Mouse (Mus musculus) liver, embryonic 14.5 days (tissue): ENCODE data around the gene Ppp1r12a.

ENCODE experiments used
- CTCF ChIP-seq: IDR thresholded peaks from 2 replicates; pipeline ENCODE4 v1.5.1; 2016; ENCODE audit warnings: antibody characterized with exemption, low read depth, control low read depth
- EP300 ChIP-seq: IDR thresholded peaks from 2 replicates; pipeline ENCODE4 v1.6.1; 2016; ENCODE audit warnings: antibody characterized with exemption, low read depth

DNA sequence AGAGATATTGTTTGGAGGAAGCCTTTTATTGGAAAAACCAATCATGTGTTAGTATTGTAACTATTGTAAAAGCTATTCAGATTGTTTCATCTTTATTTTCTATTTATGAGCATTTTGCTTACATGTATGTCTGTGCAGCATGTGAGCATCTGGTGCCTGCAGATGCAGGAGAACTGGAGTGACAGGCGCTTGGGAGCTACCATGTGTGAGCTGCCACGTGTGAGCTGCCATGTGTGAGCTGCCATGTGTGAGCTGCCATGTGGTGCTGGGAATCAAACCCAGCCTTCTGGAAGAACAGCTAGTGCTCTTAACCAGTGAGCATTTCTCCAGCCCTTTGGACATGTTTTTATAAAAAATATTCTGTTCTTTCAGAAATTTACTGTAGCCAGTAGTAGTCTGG lies 18.3 kb downstream of the Ppp1r12a start:
- TF ChIP-seq CTCF (no peak), EP300 (no peak)
